Comparison of ENCODE assay signal across 9 mouse cellular contexts in genomic region chr15:59784556-59784929, GRCm38 (mm10).
DNase-seq lines count a peak whose midpoint lies in the region; ATAC-seq and TF ChIP-seq lines count a peak whose summit lies in the region.
"Had no signal": no experiment of that assay in that cellular context is flagged by ENCODE, and none has a peak within 500 bp of the region (broad histone marks: within the 10 kb centered on the region; RNA-seq: fewer than 3 reads in every experiment).

No protein-coding gene starts in this region.

- no peak for TF ChIP-seq POLR2A in bone marrow, adult 2 months (IDR thresholded peaks at IDR 0.05; ENCODE audit: borderline replicate concordance, control insufficient read depth, low read depth, low read length)

- H3K27ac ChIP-seq in heart, embryonic 11.5 days (ENCODE audit: low read depth, low read length) = no peak overlapping the region
- peak overlapping the region; percentile 81 for H3K27ac ChIP-seq in bone marrow, adult 2 months (ENCODE audit: control insufficient read depth, insufficient read depth, low read depth, low read length, poor library complexity)
- no peak overlapping the region for H3K27ac ChIP-seq in hindbrain, embryonic 13.5 days

- H3K4me1 ChIP-seq in heart, embryonic 11.5 days (ENCODE audit: control insufficient read depth, insufficient read depth, low read length) = peaks cover 14% of the 10 kb centered on the region
- peaks cover 6% of the 10 kb centered on the region; the same call in 1 of the 2 replicates for H3K4me1 ChIP-seq in bone marrow, adult 2 months (ENCODE audit: control insufficient read depth, insufficient read depth, low read length)
- peaks cover 19% of the 10 kb centered on the region for H3K4me1 ChIP-seq in hindbrain, embryonic 13.5 days (replicated peaks)

- DNase-seq in heart, postnatal 10 days = no peak
- peak; percentile 25 for DNase-seq in mesoderm, embryonic 11.5 days (ENCODE audit: low read depth, low spot score)
- no peak for DNase-seq in cerebellum, adult 11-12 months
- DNase-seq in adrenal gland, adult 2 months = no peak
- DNase-seq in layer of hippocampus, adult 9-11 months = no peak
- DNase-seq: thymus, adult 18-20 months had no signal

- H3K27me3 ChIP-seq in heart, embryonic 11.5 days (ENCODE audit: control insufficient read depth, insufficient read depth, low read length) = no peaks in the 10 kb centered on the region
- H3K27me3 ChIP-seq in hindbrain, embryonic 13.5 days = 0 out of 2 replicates have a peak, but pooled peaks cover 6% of the 10 kb centered on the region

- H3K9me3 ChIP-seq in heart, embryonic 11.5 days (replicated peaks; ENCODE audit: control insufficient read depth, low read length) = peaks cover 3% of the 10 kb centered on the region; the same call in 1 of the 2 replicates
- 0 out of 2 replicates have a peak, but pooled peaks cover 3% of the 10 kb centered on the region for H3K9me3 ChIP-seq in hindbrain, embryonic 13.5 days

- no peak overlapping the region for H3K4me3 ChIP-seq in heart, embryonic 11.5 days (ENCODE audit: low read depth, low read length)
- H3K4me3 ChIP-seq in bone marrow, adult 2 months (replicated peaks; ENCODE audit: control insufficient read depth, low read depth, low read length) = no peak overlapping the region
- no peak overlapping the region for H3K4me3 ChIP-seq in hindbrain, embryonic 13.5 days

- WGBS in heart, embryonic 11.5 days (ENCODE audit: insufficient replicate concordance) = 42% methylated on average over 8 of the region's 8 CpGs
- WGBS in bone marrow, adult 2 months = 19% methylated on average over 8 of the region's 8 CpGs
- WGBS in hindbrain, embryonic 13.5 days = 57% methylated on average over 8 of the region's 8 CpGs

- no peak for TF ChIP-seq CTCF in bone marrow, adult 2 months (IDR thresholded peaks at IDR 0.05; ENCODE audit: control insufficient read depth, insufficient read depth, low read length)

- intact Hi-C loops in heart, postnatal 10 days (cut with DNase I) = no loop called here

- no peak overlapping the region for H3K9ac ChIP-seq in heart, embryonic 11.5 days (ENCODE audit: low read depth, low read length)
- no peak overlapping the region for H3K9ac ChIP-seq in hindbrain, embryonic 13.5 days

- H3K4me2 ChIP-seq in heart, embryonic 11.5 days = peak overlapping the region; percentile 49
- peak overlapping the region; percentile 48 for H3K4me2 ChIP-seq in hindbrain, embryonic 13.5 days

- H3K36me3 ChIP-seq in heart, embryonic 11.5 days (ENCODE audit: control insufficient read depth, insufficient read depth, low read length) = no peaks in the 10 kb centered on the region
- H3K36me3 ChIP-seq in hindbrain, embryonic 13.5 days = no peaks in the 10 kb centered on the region

- no peak for ATAC-seq in heart, embryonic 11.5 days (replicated peaks; ENCODE audit: insufficient number of reproducible peaks, low FRiP score, low TSS enrichment)
- no peak for ATAC-seq in hindbrain, embryonic 13.5 days (ENCODE audit: low FRiP score)
